Mouse (Mus musculus): ENCODE results near the gene Doxl2. TPM values are rescaled to one million over a fixed set of nuclear protein-coding genes. Genes with fewer than 3 reads are reported as not detected.

Doxl2 gene
- polyA plus RNA-seq (2017; shearing (Covaris generic)), result not detected

GRCm38 (mm10) chr6:48974663-48975062 is at the start of gene Doxl2:
Gene Doxl2, plus strand, starts transcription at chr6:48974963.

GRCm38 (mm10) chr6:48929595-48929994 is 45.2 kb upstream of the Doxl2 start, which contains the start of gene 1600015I10Rik:
Gene 1600015I10Rik, plus strand, starts transcription at chr6:48929895.

GRCm38 (mm10) chr6:48986444-48986990 is 11.8 kb downstream of the Doxl2 start, which contains the start of gene Svs1:
Gene Svs1, plus strand, starts transcription at chr6:48986861.

Other genes starting within 250 kb of the Doxl2 start
- gene Gimap1, start 235.9 kb upstream of the Doxl2 start, polyA plus RNA-seq (2017; shearing (Covaris generic)), result 100 to 1,000 TPM; 528 to 608 TPM
- 100 to 1,000 TPM; 138 to 215 TPM for gene Gimap5, start 228.8 kb upstream of the Doxl2 start, polyA plus RNA-seq (2017; shearing (Covaris generic))
- gene Gimap3, start 204.1 kb upstream of the Doxl2 start, polyA plus RNA-seq (2017; shearing (Covaris generic)), result 1,000 to 10,000 TPM; 1,428 to 1,859 TPM
- gene Tmem176a, start 134.0 kb upstream of the Doxl2 start, polyA plus RNA-seq (2017; shearing (Covaris generic)), result 1 to 10 TPM; 4.1 to 6.9 TPM
- gene Tmem176b, start 133.5 kb upstream of the Doxl2 start, polyA plus RNA-seq (2017; shearing (Covaris generic)), result 10 to 100 TPM in 1 of 2 experiments, 1 to 10 TPM in 1; 6.2 to 14.1 TPM
- gene Aoc1, start 102.1 kb upstream of the Doxl2 start, polyA plus RNA-seq (2017; shearing (Covaris generic)), result 1 to 10 TPM in 1 of 2 experiments, under 1 TPM in 1; 0.16 to 3.0 TPM
- gene 1600015I10Rik, start 45.1 kb upstream of the Doxl2 start, polyA plus RNA-seq (2017; shearing (Covaris generic)), result not detected
- gene Svs1, start 11.9 kb downstream of the Doxl2 start, polyA plus RNA-seq (2017; shearing (Covaris generic)), result under 1 TPM; 0.10 to 0.83 TPM
- 1 to 10 TPM; 1.4 to 3.6 TPM for gene Gpnmb, start 61.6 kb downstream of the Doxl2 start, polyA plus RNA-seq (2017; shearing (Covaris generic))
- 10 to 100 TPM; 71.3 to 77.4 TPM for gene Malsu1, start 98.8 kb downstream of the Doxl2 start, polyA plus RNA-seq (2017; shearing (Covaris generic))
- 1 to 10 TPM in 1 of 2 experiments, under 1 TPM in 1; 0.82 to 3.8 TPM for gene Igf2bp3, start 240.0 kb downstream of the Doxl2 start, polyA plus RNA-seq (2017; shearing (Covaris generic))